Mouse (Mus musculus) heart, embryonic 10.5 days (tissue): ENCODE measurements around the gene Msrb2. TPM values are rescaled to one million over a fixed set of nuclear protein-coding genes. Genes with fewer than 3 reads are reported as not detected.

Experiments used
- DNase-seq: peaks from one replicate; pipeline ENCODE4 v3.0.0-alpha.2; 2017; ENCODE audit warnings: low spot score
- H3K27ac ChIP-seq: fragments of 300-500 bp; sonication (generic); 2 replicates; pipeline ENCODE4 v1.5.1; 2016; ENCODE audit warnings: mild to moderate bottlenecking
- H3K27me3 ChIP-seq: fragments of 300-500 bp; sonication (generic); 2 replicates; pipeline ENCODE4 v1.6.1; 2016; ENCODE audit warnings: mild to moderate bottlenecking; ENCODE audit not compliant: poor library complexity, insufficient read depth, severe bottlenecking
- H3K36me3 ChIP-seq: fragments of 300-500 bp; sonication (generic); 2 replicates; pipeline ENCODE4 v1.6.1; 2016; ENCODE audit warnings: mild to moderate bottlenecking, moderate library complexity
- H3K4me1 ChIP-seq: fragments of 300-500 bp; sonication (generic); 2 replicates; pipeline ENCODE4 v1.6.1; 2016; ENCODE audit warnings: mild to moderate bottlenecking
- H3K4me3 ChIP-seq: fragments of 300-500 bp; sonication (generic); 2 replicates; pipeline ENCODE4 v1.5.1; 2016; ENCODE audit warnings: mild to moderate bottlenecking, moderate library complexity
- H3K9me3 ChIP-seq: fragments of 300-500 bp; sonication (generic); 2 replicates; pipeline ENCODE4 v1.6.1; 2016; ENCODE audit warnings: mild to moderate bottlenecking, moderate library complexity
- WGBS: fragments of 180-500 bp; shearing (Covaris S2); methylation state at CpG from one replicate; pipeline ENCODE4 v1.1.7; 2016; 5-methylcytosine and 5-hydroxymethylcytosine counted together
- polyA plus RNA-seq: library from polyadenylated mRNA; unstranded; fragments of >200 nt; fragmentation: Nextera tagmentation; extraction: Ambion mirVana; gene quantifications from 2 replicates; pipeline ENCODE4 v1.2.1, GENCODE M21; 2016

The Msrb2 gene
- polyA plus RNA-seq, 1 experiment from 2014 or later: 23.9 TPM

DNA sequence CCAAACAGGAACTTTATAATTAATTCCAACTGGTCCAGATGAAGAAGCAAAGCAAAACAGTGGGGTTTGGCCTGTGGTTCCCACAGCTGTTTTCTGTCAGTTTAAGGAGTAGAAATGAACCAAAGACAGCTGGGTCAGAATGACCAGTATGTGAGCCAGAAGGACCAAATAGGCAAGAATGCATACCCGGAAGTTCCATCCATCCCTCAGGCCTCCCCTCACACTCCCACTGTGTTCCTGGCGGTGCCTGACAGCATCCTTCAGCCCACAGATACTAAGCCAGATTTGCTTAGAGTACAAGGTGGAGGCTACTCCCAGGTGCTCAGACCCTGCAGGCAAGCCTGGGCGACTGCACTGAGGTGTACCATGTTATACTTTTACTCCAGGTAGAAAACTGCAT is 35.3 kb downstream of the Msrb2 start:
- H3K9me3 ChIP-seq: no peaks in the 10 kb centered on the region
- H3K27me3 ChIP-seq: no peaks in the 10 kb centered on the region
- WGBS: 54% methylated on average over 3 of the region's 3 CpGs
- no peak overlapping the region for H3K4me3 ChIP-seq
- no peaks in the 10 kb centered on the region for H3K36me3 ChIP-seq
- no peak for DNase-seq
- no peak overlapping the region for H3K27ac ChIP-seq
- no peaks in the 10 kb centered on the region for H3K4me1 ChIP-seq

GRCm38 (mm10) chr2:19414222-19414965 is 43.2 kb downstream of the Msrb2 start:
- H3K4me3 ChIP-seq: peak overlapping the region; percentile 33
- WGBS: 17% methylated on average over 19 of the region's 19 CpGs
- no peaks in the 10 kb centered on the region for H3K36me3 ChIP-seq
- peaks cover 20% of the 10 kb centered on the region for H3K27me3 ChIP-seq
- DNase-seq: no peak
- no peak overlapping the region for H3K27ac ChIP-seq
- H3K4me1 ChIP-seq: no peaks in the 10 kb centered on the region
- H3K9me3 ChIP-seq: no peaks in the 10 kb centered on the region

GRCm38 (mm10) chr2:19415063-19415521 is 43.9 kb downstream of the Msrb2 start:
- Histone ChIP-seq H3K27ac (no peak overlapping the region), H3K36me3 (no peaks in the 10 kb centered on the region), H3K4me1 (no peaks in the 10 kb centered on the region), H3K4me3 (peak overlapping the region; percentile 33), H3K9me3 (no peaks in the 10 kb centered on the region), H3K27me3 (peaks cover 26% of the 10 kb centered on the region)
- DNase-seq: peak; percentile 72
- WGBS: 0% methylated on average over 6 of the region's 6 CpGs

GRCm38 (mm10) chr2:19416066-19416465 is 44.8 kb downstream of the Msrb2 start:
- Histone ChIP-seq H3K9me3 (no peaks in the 10 kb centered on the region), H3K36me3 (no peaks in the 10 kb centered on the region), H3K27me3 (peaks cover 30% of the 10 kb centered on the region), H3K4me3 (no peak overlapping the region), H3K27ac (no peak overlapping the region), H3K4me1 (no peaks in the 10 kb centered on the region)
- DNase-seq: peak; percentile 64
- 64% methylated on average over 6 of the region's 6 CpGs for WGBS

DNA sequence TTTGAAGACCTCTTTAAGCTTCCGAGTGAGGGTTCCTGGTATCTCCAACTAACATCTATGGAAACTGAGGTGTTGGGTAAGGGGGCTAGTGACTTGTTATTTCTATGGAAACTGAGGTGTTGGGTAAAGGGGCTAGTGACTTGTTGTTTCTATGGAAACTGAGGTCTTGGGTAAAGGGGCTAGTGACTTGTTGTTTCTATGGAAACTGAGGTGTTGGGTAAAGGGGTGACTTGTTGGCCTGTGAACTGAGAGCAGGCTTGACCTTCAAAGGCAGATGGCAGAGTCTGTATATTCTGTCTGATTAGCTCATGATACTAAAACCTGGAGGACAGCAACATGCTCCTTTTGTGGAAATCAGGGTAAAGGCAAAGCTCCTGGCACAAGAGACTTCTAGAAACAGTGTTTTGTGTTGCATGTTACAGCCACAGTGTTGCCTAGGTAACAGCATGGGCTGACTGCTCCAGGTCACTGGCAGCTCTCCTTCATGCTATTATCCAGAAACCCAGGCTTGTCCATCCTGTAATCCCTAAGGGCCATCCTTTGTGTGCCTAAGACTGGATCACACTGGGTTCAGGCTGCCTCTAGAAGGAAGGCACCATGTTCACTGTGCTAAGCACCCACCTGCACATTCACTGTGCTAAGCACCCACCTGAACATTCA is 48.6 kb downstream of the Msrb2 start:
- H3K27ac ChIP-seq: no peak overlapping the region
- H3K27me3 ChIP-seq: peaks cover 59% of the 10 kb centered on the region
- peak; percentile 57 for DNase-seq
- WGBS: 45% methylated on average over 1 of the region's 1 CpGs
- no peaks in the 10 kb centered on the region for H3K36me3 ChIP-seq
- H3K9me3 ChIP-seq: no peaks in the 10 kb centered on the region
- no peak overlapping the region for H3K4me3 ChIP-seq
- H3K4me1 ChIP-seq: no peaks in the 10 kb centered on the region

GRCm38 (mm10) chr2:19422226-19422625 is 51.0 kb downstream of the Msrb2 start:
- no peak overlapping the region for H3K4me3 ChIP-seq
- H3K27ac ChIP-seq: no peak overlapping the region
- H3K4me1 ChIP-seq: no peaks in the 10 kb centered on the region
- peaks cover 57% of the 10 kb centered on the region for H3K27me3 ChIP-seq
- H3K36me3 ChIP-seq: no peaks in the 10 kb centered on the region
- no peaks in the 10 kb centered on the region for H3K9me3 ChIP-seq
- peak; percentile 69 for DNase-seq

- peaks cover 60% of the 10 kb centered on the region for H3K27me3 ChIP-seq
- H3K9me3 ChIP-seq: no peaks in the 10 kb centered on the region
- H3K4me3 ChIP-seq: no peak overlapping the region
- H3K36me3 ChIP-seq: no peaks in the 10 kb centered on the region
- H3K27ac ChIP-seq: no peak overlapping the region
- 78% methylated on average over 6 of the region's 6 CpGs for WGBS
- H3K4me1 ChIP-seq: no peaks in the 10 kb centered on the region
- peak; percentile 58 for DNase-seq
Observed at GRCm38 (mm10) chr2:19423086-19423485, 51.8 kb downstream of the Msrb2 start.

GRCm38 (mm10) chr2:19429031-19429430 is 57.8 kb downstream of the Msrb2 start:
- Histone ChIP-seq H3K4me3 (no peak overlapping the region), H3K36me3 (no peaks in the 10 kb centered on the region), H3K9me3 (no peaks in the 10 kb centered on the region), H3K27ac (no peak overlapping the region), H3K27me3 (peaks cover 83% of the 10 kb centered on the region), H3K4me1 (peaks cover 19% of the 10 kb centered on the region)
- DNase-seq: peak; percentile 85
- 7% methylated on average over 10 of the region's 10 CpGs for WGBS

DNA sequence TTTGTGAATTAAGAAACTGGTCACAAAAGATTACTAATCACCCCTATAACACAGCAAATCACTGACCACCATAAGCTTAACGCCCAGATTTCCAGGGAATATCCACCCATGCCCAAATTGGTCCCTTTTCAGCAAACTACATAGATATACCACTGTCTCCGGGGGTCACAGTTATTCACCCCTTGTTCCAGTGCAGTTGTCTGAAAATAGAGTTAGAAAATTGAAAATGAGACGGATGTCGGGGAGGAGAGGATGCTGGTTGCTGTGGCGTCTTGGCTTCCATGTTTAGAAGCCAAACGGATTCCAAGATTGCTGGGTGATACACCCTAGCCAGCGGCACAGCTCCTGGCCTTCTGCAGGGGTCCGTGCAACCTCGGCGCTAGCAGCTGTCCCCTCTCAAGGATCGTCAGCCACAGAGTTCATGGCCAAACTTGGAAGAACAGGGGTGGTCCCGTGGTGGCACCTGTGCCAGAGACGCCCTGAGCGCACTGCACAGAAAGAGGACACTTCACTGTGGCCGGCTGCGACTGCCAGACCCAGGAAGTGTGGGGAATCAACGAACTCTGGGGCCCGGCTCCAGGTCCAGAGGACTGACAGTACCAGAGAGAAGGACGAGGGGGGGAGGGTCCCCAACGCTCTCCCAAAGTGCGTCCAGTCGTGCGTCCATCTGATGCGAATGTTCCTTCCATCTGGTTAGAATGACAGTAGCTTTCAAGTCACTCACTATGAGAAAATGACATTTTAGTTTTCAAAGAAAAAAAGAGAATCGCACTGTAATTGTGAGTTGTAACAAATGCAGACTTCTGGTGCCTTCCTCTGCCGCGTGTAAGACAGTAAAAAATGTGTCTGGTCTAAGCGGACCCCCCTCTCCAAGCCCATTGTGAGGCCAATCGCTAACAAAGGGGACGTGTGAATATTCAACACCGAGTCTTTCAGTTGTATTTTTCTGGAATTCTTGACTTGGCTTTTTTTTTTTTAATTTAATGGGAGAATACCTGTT is 58.8 kb downstream of the Msrb2 start:
- no peaks in the 10 kb centered on the region for H3K36me3 ChIP-seq
- peak; percentile 60 for DNase-seq
- H3K9me3 ChIP-seq: no peaks in the 10 kb centered on the region
- H3K27me3 ChIP-seq: peaks cover 89% of the 10 kb centered on the region
- no peak overlapping the region for H3K27ac ChIP-seq
- no peak overlapping the region for H3K4me3 ChIP-seq
- H3K4me1 ChIP-seq: peaks cover 19% of the 10 kb centered on the region
- 7% methylated on average over 31 of the region's 31 CpGs for WGBS

DNA sequence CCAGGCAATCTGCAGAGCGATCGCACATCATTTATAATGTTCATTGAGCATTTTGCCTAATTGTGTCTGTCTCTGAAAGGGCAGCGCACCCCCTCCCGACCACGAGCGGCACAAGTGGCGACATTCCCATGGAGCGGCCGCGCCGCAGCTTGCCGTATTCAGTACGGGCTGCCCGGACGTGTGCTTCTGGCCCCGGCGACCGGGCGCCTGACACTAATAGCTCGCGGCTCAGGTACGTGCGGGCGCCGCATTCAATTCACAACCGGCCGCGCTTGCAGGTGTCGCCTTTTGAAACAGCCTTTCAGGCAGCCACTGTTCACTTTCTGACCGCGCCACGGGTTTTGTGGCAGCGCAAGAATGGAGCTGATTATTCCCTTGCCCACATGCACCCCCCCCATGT is 59.5 kb downstream of the Msrb2 start:
- Histone ChIP-seq H3K4me1 (peaks cover 19% of the 10 kb centered on the region), H3K27ac (no peak overlapping the region), H3K9me3 (no peaks in the 10 kb centered on the region), H3K36me3 (no peaks in the 10 kb centered on the region), H3K4me3 (peak overlapping the region; percentile 44), H3K27me3 (peaks cover 92% of the 10 kb centered on the region)
- WGBS: under 1% methylated on average over 33 of the region's 33 CpGs
- DNase-seq: peak; percentile 71

DNA sequence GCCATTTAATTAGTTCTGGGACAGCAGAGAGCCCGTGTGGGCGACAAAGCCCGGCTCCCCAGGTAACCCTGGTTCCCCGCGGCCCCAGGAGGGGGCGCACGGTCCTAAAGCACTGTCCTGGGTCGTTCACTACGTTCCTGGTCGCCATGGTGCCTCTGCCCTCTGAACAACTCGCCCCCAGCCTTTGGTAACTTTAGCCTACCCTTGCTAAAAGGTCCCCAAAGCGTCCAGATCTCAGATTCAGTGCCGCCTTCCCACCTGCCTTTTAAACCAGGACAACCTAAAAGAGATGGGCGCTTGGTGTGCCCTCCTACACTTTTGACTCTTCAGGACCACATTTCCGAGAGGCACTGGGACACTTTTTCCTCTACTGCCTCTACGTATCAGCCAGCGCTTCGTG is 59.9 kb downstream of the Msrb2 start:
- Histone ChIP-seq H3K4me3 (peak overlapping the region; percentile 44), H3K36me3 (no peaks in the 10 kb centered on the region), H3K4me1 (peaks cover 19% of the 10 kb centered on the region), H3K9me3 (no peaks in the 10 kb centered on the region), H3K27me3 (peaks cover 94% of the 10 kb centered on the region), H3K27ac (no peak overlapping the region)
- WGBS: 1% methylated on average over 18 of the region's 18 CpGs
- peak; percentile 74 for DNase-seq

DNA sequence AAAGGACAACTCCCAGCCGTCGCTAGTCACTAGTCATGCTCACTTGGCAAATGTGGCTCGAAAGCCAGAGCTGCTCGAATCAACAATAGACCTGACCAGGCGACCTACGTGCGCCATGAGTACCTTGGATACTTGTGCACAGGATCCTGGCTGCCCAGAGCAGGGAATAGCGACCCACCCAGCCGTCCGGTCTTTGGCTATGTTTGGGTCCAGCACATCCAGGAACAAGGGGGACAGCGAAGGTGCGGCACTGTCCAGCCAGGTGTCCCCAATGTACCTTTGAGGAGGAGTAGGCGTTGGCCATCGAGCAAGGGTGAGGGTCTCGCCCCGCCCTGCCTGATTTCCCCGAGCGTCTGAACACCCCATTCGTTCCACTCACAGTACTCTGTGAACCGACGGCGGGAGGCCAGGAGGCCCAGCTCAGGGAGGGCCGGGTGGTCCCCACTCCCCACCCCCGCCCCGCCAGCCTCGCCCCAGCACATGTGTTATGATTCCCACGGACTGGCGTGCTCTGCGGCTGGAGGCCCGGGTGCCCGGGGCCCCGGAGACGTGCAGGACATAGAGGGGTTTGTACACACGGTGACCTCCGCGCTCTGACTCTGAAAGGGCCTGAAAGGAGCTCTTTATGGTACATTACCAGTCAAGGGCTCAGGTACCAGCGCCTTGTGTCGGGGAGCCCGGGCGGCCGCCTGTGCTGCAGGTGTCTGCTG is 60.5 kb downstream of the Msrb2 start:
- 3% methylated on average over 41 of the region's 41 CpGs for WGBS

More for the DNA sequence above, 60.5 kb downstream of the Msrb2 start:
- Histone ChIP-seq H3K27ac (no peak overlapping the region), H3K4me3 (peak overlapping the region; percentile 44), H3K4me1 (peaks cover 19% of the 10 kb centered on the region), H3K36me3 (no peaks in the 10 kb centered on the region), H3K27me3 (peaks cover 94% of the 10 kb centered on the region), H3K9me3 (no peaks in the 10 kb centered on the region)
- DNase-seq: peak; percentile 75
